Mouse (Mus musculus) neutrophil, adult 5-6 weeks (primary cell): ENCODE results near the gene Dlgap1. TPM values are rescaled to one million over a fixed set of nuclear protein-coding genes. Genes with fewer than 3 reads are reported as not detected.
A peak's percentile ranks its signal among the peaks of the same experiment; 100 is the strongest.
"Not testable (repeated sequence)": the region's sequence is repeated elsewhere in the genome, so short reads cannot be mapped to it uniquely, and the experiment has no call there.

Source experiments
- ATAC-seq: fragments of 151-379, 151-347 bp; 2 replicates; pipeline ENCODE4 v1.8.0; 2017; ENCODE audit warnings: mild to moderate bottlenecking, moderate TSS enrichment; ENCODE audit not compliant: insufficient number of reproducible peaks, poor library complexity, low FRiP score, severe bottlenecking; ENCODE audit errors: extremely low read depth
- total RNA-seq: library from RNA; stranded (forward); fragments of 200-1000 nt; gene quantifications from 2 replicates; pipeline ENCODE4 v1.2.3, GENCODE M21; 2017

The Dlgap1 gene
- total RNA-seq, 1 experiment from 2014 or later, result not detected

- no peak for ATAC-seq
Measured at GRCm38 (mm10) chr17:70805866-70806265, 837.0 kb downstream of the Dlgap1 start.

GRCm38 (mm10) chr17:70806600-70806999, 837.7 kb downstream of the Dlgap1 start:
- ATAC-seq, result no peak

DNA sequence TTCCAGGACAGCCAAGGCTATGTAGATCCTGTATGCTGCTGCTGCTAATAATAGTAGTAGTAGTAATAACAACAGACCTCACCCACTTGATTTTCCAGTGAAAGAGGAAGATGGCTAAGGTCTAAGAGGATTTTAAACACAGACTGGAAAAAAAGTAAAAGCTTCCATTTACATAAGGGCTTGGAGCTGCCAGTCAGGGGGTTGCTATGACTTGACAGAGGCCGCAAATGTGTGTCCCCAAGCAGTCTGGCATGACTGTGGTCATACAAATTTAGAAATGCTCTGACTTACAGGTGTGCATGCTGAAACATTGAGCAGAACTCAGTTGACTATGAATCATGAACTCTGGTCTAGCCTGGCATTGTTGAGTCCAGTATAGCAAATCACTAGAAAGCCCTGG, 839.0 kb downstream of the Dlgap1 start:
- no peak for ATAC-seq

- no peak for ATAC-seq
Measured at GRCm38 (mm10) chr17:70808837-70809236, 840.0 kb downstream of the Dlgap1 start.

GRCm38 (mm10) chr17:70809776-70810175, 840.9 kb downstream of the Dlgap1 start:
- ATAC-seq, result no peak

GRCm38 (mm10) chr17:70810795-70811194, 841.9 kb downstream of the Dlgap1 start:
- no peak for ATAC-seq

- ATAC-seq, result no peak
Measured at GRCm38 (mm10) chr17:70815001-70815400, 846.1 kb downstream of the Dlgap1 start.

DNA sequence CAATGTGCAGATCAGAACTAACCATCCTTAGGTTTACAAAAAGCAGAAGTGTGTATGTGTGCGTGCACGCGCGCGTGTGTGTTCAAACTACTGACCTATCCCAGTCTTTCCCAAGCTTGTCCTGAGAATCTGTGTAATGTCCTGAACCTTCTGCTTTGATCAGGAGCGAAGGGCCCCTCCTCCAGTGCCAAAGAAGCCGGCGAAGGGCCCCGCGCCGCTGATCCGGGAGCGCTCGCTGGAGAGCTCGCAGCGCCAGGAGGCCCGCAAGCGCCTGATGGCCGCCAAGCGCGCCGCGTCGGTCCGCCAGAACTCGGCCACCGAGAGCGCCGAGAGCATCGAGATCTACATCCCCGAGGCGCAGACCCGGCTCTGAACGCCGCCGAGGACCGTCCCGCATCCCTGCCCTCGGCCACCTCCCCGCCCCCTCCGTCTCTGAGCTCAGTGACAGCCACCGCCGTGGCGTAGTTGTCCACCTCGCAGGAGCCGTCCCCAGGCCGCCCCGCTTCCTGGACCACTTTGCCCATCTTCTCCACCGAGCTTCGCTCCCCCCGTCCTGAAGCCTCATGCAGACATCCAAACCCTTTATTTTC, 849.1 kb downstream of the Dlgap1 start:
- no peak for ATAC-seq

DNA sequence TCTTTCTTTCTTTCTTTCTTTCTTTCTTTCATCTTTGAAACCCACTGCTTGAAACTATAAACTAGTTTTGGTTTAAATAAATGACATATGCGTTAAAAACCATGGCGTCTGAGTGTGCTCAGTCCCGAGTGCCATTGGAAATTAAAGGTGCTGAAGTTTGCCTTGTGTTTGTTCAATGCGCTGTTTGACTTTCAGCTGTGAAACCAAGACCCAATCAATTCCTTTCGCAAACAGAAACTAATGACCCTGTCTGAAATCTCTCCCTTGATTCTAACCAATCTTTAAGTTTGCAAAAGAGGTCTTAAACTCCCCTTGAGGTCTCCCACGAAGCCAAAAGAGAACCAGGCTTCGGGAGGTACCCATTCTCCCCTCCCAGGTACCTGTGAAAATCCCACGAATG, 854.2 kb downstream of the Dlgap1 start:
- ATAC-seq, result no peak

DNA sequence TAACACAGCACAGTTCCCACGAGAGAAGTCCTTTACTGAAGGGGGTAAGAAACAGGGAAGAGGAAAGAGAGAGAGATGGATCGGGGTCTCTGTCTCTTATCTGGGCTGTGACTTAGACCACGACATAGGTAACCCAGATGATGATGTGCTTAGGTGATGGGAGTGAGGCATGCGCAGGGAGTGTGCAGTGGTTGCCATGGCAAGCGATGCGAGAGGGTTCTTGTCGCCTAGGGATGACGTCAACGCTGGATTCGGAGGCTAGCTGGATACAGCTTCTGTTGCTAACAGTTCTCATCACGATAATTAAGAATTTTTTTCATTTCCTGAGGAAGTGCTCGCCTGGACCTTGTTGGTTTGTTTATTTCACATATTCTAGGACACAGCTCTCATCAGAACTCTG, 857.4 kb downstream of the Dlgap1 start:
- ATAC-seq, result no peak

DNA sequence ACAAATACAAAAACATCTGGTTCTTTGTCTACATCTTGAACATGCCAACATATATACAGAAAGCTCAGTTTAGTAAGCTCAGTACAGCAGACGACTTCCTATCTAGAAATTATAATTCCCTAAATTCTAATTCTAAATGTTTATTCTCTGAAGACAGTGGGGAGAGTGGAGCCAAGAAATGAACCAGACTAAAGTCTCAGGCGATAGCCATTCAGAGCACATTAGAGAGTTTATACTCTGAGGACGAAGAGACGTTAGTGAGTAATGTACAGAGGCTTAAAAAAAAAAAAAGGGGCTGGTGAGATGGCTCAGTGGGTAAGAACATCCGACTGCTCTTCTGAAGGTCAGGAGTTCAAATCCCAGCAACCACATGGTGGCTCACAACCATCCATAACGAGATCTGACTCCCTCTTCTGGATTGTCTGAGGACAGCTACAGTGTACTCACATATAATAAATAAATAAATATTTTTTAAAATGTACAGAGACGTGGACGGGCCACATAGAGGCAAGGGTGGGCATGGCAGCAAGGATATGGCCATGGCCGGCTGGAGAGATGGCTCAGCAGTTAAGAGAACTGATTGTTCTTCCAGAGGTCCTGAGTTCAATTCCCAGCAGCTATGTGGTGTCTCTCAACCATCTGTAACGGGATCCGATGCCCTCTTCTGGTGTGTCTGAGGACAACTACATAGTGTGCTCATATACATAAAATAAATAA, 858.7 kb downstream of the Dlgap1 start:
- ATAC-seq, result not testable (repeated sequence)

- ATAC-seq, result no peak
Measured at GRCm38 (mm10) chr17:70828180-70828528, 859.3 kb downstream of the Dlgap1 start.

DNA sequence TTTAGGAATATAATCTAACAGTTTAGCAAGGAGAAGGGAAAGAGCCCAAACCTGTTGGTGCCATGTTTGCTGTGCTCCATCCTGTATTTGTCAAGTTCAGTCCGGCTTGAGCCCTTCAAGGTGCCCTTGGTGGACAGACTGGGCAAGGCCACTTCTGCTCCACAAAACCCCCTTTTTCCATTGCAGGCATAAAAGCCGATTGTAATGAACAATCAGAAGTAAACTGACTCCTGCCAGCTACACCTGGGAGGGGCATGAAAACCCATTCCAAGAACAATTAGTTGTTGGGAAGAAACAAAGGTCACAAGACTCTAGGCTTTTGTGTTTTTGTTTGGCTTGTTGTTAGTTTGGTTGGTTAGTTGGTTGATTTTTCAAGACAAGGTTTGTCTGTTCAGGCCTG, 859.7 kb downstream of the Dlgap1 start:
- no peak for ATAC-seq

GRCm38 (mm10) chr17:70829217-70829616, 860.3 kb downstream of the Dlgap1 start:
- no peak for ATAC-seq

DNA sequence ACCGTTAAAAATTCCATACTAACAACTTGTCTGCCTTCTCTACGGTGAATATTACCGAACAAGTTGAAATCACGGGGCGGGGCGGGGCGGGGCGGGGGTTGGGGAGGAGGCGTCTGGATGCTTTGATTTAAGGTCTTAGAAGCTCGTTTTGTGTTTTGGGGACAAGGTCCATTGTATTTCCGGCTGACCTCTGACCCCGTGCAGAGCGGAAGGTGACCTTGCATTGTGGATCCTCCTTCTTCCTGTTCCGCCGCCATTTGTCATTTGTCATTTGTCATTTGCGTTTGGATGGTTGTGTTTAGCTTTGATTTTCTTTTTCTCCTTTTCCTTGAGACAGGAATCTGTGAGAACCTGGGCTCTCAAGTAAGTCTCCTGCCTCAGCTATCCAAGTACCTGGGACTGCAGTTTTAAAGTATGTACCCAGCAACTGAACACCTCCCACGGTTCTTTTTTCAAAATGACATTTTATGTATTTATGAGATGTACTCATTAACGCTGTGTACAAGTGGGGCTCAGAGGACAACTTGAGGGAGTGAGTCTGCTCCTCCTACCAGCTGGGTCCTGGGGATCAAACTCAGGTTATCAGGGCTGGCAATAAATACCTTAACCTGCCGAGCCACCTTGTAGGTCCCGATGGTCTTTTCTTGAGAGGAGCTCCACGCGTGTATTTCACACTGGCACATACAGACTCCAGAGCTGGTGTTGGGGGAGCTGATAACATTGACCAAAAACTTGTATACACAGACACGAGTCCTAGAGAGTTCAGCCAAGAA, 861.3 kb downstream of the Dlgap1 start:
- no peak for ATAC-seq

DNA sequence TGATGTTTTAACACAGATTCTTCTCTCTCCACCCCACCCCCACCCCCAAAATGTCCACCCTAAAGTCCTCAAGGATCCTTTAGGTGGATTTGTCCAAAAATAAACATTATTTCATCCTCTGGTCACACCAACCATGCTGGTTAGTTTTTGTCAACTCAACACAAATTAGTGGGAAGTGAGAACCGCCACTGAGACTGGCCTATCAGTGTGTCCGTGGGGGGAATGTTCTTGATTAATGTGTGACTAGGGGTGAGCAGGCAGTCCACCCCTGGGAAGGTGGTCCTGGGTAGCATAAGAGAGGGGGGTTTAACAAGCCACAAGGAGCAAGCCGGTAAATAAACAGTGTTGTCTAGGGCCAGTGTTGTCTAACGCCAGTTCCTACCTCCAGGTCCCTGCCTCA, 862.7 kb downstream of the Dlgap1 start:
- no peak for ATAC-seq

DNA sequence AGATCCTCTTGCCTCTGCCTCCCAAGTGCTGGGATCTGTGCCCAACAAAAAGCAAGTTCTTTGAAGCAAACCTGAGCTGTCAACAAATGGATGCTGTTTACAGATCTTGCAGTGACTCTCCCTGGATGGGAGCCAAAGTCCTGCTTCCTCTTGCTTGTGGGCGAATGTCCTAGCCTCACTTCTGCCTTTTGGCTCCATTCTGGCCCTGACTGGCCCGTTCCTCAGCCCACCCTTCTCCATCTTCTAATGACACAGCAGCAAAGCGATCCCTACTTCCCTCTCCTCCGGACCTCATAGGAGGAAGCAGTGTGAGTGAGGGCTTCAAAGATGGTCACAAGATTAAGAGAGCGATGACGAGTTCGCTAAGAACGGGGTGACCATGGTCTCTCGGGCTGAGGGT, 863.7 kb downstream of the Dlgap1 start:
- ATAC-seq, result peak; percentile 90

- no peak for ATAC-seq
Measured at GRCm38 (mm10) chr17:70834430-70834965, 865.6 kb downstream of the Dlgap1 start.

GRCm38 (mm10) chr17:70835071-70835790, 866.4 kb downstream of the Dlgap1 start:
- ATAC-seq, result no peak
